Mouse (Mus musculus): ENCODE measurements around the gene Bcl7c. TPM values are rescaled to one million over a fixed set of nuclear protein-coding genes. Genes with fewer than 3 reads are reported as not detected.

Bcl7c gene
- total and polyA plus RNA-seq, 2 experiments = 7.6 to 20.0 TPM

- no peaks in the 10 kb centered on the region for H3K4me1 ChIP-seq (ENCODE audit: control insufficient read depth, insufficient read depth, low read length)
- H3K4me3 ChIP-seq (ENCODE audit: insufficient read depth, low read depth, low read length) = no peak overlapping the region
- TF ChIP-seq CTCF (IDR thresholded peaks at IDR 0.05; ENCODE audit: low read depth, low read length) (no peak), POLR2A (IDR thresholded peaks at IDR 0.05; ENCODE audit: extremely low read depth, insufficient read depth, low read length) (no peak)
- no peak for DNase-seq (ENCODE audit: extremely low read depth, low read depth, low spot score)
- H3K79me2 ChIP-seq (ENCODE audit: control insufficient read depth, insufficient read depth, low read length) = no peaks in the 10 kb centered on the region
- 93% methylated on average over 13 of the region's 13 CpGs for WGBS
- H3K27me3 ChIP-seq (ENCODE audit: control insufficient read depth, insufficient read depth, low read length) = no peaks in the 10 kb centered on the region
- H3K36me3 ChIP-seq (ENCODE audit: control insufficient read depth, insufficient read depth, low read length) = no peaks in the 10 kb centered on the region
- H3K27ac ChIP-seq (replicated peaks; ENCODE audit: insufficient read depth, low read depth, low read length) = no peak overlapping the region
- no peak overlapping the region for H3K9ac ChIP-seq (ENCODE audit: low read depth, low read length)
These were observed 28.2 kb downstream of the Bcl7c start for GRCm38 (mm10) chr7:127680541-127680940.

GRCm38 (mm10) chr7:127678811-127679210 is 29.9 kb downstream of the Bcl7c start:
- 64% methylated on average over 2 of the region's 2 CpGs for whole genome bisulfite sequencing
- Histone ChIP-seq H3K36me3 (ENCODE audit: control insufficient read depth, insufficient read depth, low read length) (no peaks in the 10 kb centered on the region), H3K9ac (ENCODE audit: low read depth, low read length) (no peak overlapping the region), H3K27ac (replicated peaks; ENCODE audit: insufficient read depth, low read depth, low read length) (no peak overlapping the region), H3K4me3 (ENCODE audit: insufficient read depth, low read depth, low read length) (no peak overlapping the region), H3K79me2 (ENCODE audit: control insufficient read depth, insufficient read depth, low read length) (no peaks in the 10 kb centered on the region), H3K4me1 (ENCODE audit: control insufficient read depth, insufficient read depth, low read length) (no peaks in the 10 kb centered on the region), H3K27me3 (ENCODE audit: control insufficient read depth, insufficient read depth, low read length) (no peaks in the 10 kb centered on the region)
- TF ChIP-seq POLR2A (IDR thresholded peaks at IDR 0.05; ENCODE audit: extremely low read depth, insufficient read depth, low read length) = no peak
- TF ChIP-seq CTCF (IDR thresholded peaks at IDR 0.05; ENCODE audit: low read depth, low read length) = no peak
- no peak for DNase-seq (ENCODE audit: extremely low read depth, low read depth, low spot score)

GRCm38 (mm10) chr7:127677609-127678008 is 31.1 kb downstream of the Bcl7c start:
- Histone ChIP-seq H3K4me3 (ENCODE audit: insufficient read depth, low read depth, low read length) (no peak overlapping the region), H3K9ac (ENCODE audit: low read depth, low read length) (no peak overlapping the region), H3K27ac (replicated peaks; ENCODE audit: insufficient read depth, low read depth, low read length) (no peak overlapping the region), H3K27me3 (ENCODE audit: control insufficient read depth, insufficient read depth, low read length) (no peaks in the 10 kb centered on the region), H3K79me2 (ENCODE audit: control insufficient read depth, insufficient read depth, low read length) (no peaks in the 10 kb centered on the region), H3K4me1 (ENCODE audit: control insufficient read depth, insufficient read depth, low read length) (peaks cover 5% of the 10 kb centered on the region; the same call in 1 of the 2 replicates), H3K36me3 (ENCODE audit: control insufficient read depth, insufficient read depth, low read length) (no peaks in the 10 kb centered on the region)
- 92% methylated on average over 4 of the region's 4 CpGs for WGBS
- no peak for DNase-seq (ENCODE audit: extremely low read depth, low read depth, low spot score)
- TF ChIP-seq CTCF (IDR thresholded peaks at IDR 0.05; ENCODE audit: low read depth, low read length) (no peak), POLR2A (IDR thresholded peaks at IDR 0.05; ENCODE audit: extremely low read depth, insufficient read depth, low read length) (no peak)

GRCm38 (mm10) chr7:127677077-127677476 is 31.7 kb downstream of the Bcl7c start:
- H3K9ac ChIP-seq (ENCODE audit: low read depth, low read length) = no peak overlapping the region
- no peaks in the 10 kb centered on the region for H3K79me2 ChIP-seq (ENCODE audit: control insufficient read depth, insufficient read depth, low read length)
- no peak overlapping the region for H3K4me3 ChIP-seq (ENCODE audit: insufficient read depth, low read depth, low read length)
- H3K4me1 ChIP-seq (ENCODE audit: control insufficient read depth, insufficient read depth, low read length) = peaks cover 5% of the 10 kb centered on the region; the same call in 1 of the 2 replicates
- TF ChIP-seq POLR2A (IDR thresholded peaks at IDR 0.05; ENCODE audit: extremely low read depth, insufficient read depth, low read length) = no peak
- TF ChIP-seq CTCF (IDR thresholded peaks at IDR 0.05; ENCODE audit: low read depth, low read length) = peak; percentile 93
- peak; percentile 43 for DNase-seq (ENCODE audit: extremely low read depth, low read depth, low spot score)
- no peaks in the 10 kb centered on the region for H3K36me3 ChIP-seq (ENCODE audit: control insufficient read depth, insufficient read depth, low read length)
- H3K27me3 ChIP-seq (ENCODE audit: control insufficient read depth, insufficient read depth, low read length) = no peaks in the 10 kb centered on the region
- 56% methylated on average over 6 of the region's 6 CpGs for WGBS
- H3K27ac ChIP-seq (replicated peaks; ENCODE audit: insufficient read depth, low read depth, low read length) = no peak overlapping the region

- no peak overlapping the region for H3K9ac ChIP-seq (ENCODE audit: low read depth, low read length)
- 91% methylated on average over 9 of the region's 9 CpGs for WGBS
These were observed 33.3 kb downstream of the Bcl7c start for GRCm38 (mm10) chr7:127675391-127675811.

GRCm38 (mm10) chr7:127674977-127675376 is 33.8 kb downstream of the Bcl7c start:
- WGBS = 7% methylated on average over 5 of the region's 5 CpGs
- no peak for TF ChIP-seq POLR2A (IDR thresholded peaks at IDR 0.05; ENCODE audit: extremely low read depth, insufficient read depth, low read length)
- TF ChIP-seq CTCF (IDR thresholded peaks at IDR 0.05; ENCODE audit: low read depth, low read length) = peak; percentile 88
- peak; percentile 68 for DNase-seq (ENCODE audit: extremely low read depth, low read depth, low spot score)
- no peak overlapping the region for H3K27ac ChIP-seq (replicated peaks; ENCODE audit: insufficient read depth, low read depth, low read length)
- H3K4me1 ChIP-seq (ENCODE audit: control insufficient read depth, insufficient read depth, low read length) = peaks cover 10% of the 10 kb centered on the region
- no peaks in the 10 kb centered on the region for H3K36me3 ChIP-seq (ENCODE audit: control insufficient read depth, insufficient read depth, low read length)
- H3K4me3 ChIP-seq (ENCODE audit: insufficient read depth, low read depth, low read length) = no peak overlapping the region
- H3K9ac ChIP-seq (ENCODE audit: low read depth, low read length) = no peak overlapping the region
- H3K79me2 ChIP-seq (ENCODE audit: control insufficient read depth, insufficient read depth, low read length) = no peaks in the 10 kb centered on the region
- H3K27me3 ChIP-seq (ENCODE audit: control insufficient read depth, insufficient read depth, low read length) = no peaks in the 10 kb centered on the region

More at GRCm38 (mm10) chr7:127675391-127675811, 33.3 kb downstream of the Bcl7c start:
- TF ChIP-seq CTCF (IDR thresholded peaks at IDR 0.05; ENCODE audit: low read depth, low read length) (no peak), POLR2A (IDR thresholded peaks at IDR 0.05; ENCODE audit: extremely low read depth, insufficient read depth, low read length) (no peak)
- H3K27ac ChIP-seq (replicated peaks; ENCODE audit: insufficient read depth, low read depth, low read length) = no peak overlapping the region
- no peak for DNase-seq (ENCODE audit: extremely low read depth, low read depth, low spot score)
- no peaks in the 10 kb centered on the region for H3K36me3 ChIP-seq (ENCODE audit: control insufficient read depth, insufficient read depth, low read length)
- no peaks in the 10 kb centered on the region for H3K79me2 ChIP-seq (ENCODE audit: control insufficient read depth, insufficient read depth, low read length)
- no peak overlapping the region for H3K4me3 ChIP-seq (ENCODE audit: insufficient read depth, low read depth, low read length)
- peaks cover 10% of the 10 kb centered on the region for H3K4me1 ChIP-seq (ENCODE audit: control insufficient read depth, insufficient read depth, low read length)
- no peaks in the 10 kb centered on the region for H3K27me3 ChIP-seq (ENCODE audit: control insufficient read depth, insufficient read depth, low read length)
